Mouse (Mus musculus) intestine, embryonic 15.5 days (tissue): Measurements from ENCODE around the gene Hmces. TPM values are rescaled to one million over a fixed set of nuclear protein-coding genes. Genes with fewer than 3 reads are reported as not detected.
A peak's percentile ranks its signal among the peaks of the same experiment; 100 is the strongest.

ENCODE experiments used
- ATAC-seq: fragments of 200-750 bp; cut with Nextera tagmentation; 2 replicates; pipeline ENCODE4 v1.8.0; 2017; ENCODE audit warnings: moderate TSS enrichment, moderate library complexity
- H3K27ac ChIP-seq: fragments of 300-500 bp; sonication (generic); 2 replicates; pipeline ENCODE4 v1.5.1; 2015; ENCODE audit warnings: mild to moderate bottlenecking, inconsistent platforms
- H3K27me3 ChIP-seq: fragments of 300-500 bp; sonication (generic); replicated peaks from 2 replicates; pipeline ENCODE4 v1.6.1; 2015; ENCODE audit warnings: inconsistent platforms
- H3K36me3 ChIP-seq: fragments of 300-500 bp; sonication (generic); 2 replicates; pipeline ENCODE4 v1.6.1; 2015; ENCODE audit warnings: inconsistent platforms
- H3K4me1 ChIP-seq: fragments of 300-500 bp; sonication (generic); replicated peaks from 2 replicates; pipeline ENCODE4 v1.6.1; 2015; ENCODE audit warnings: inconsistent platforms
- H3K4me2 ChIP-seq: fragments of 300-500 bp; sonication (generic); replicated peaks from 2 replicates; pipeline ENCODE4 v1.6.1; 2015; ENCODE audit warnings: mild to moderate bottlenecking, inconsistent platforms
- H3K4me3 ChIP-seq: fragments of 300-500 bp; sonication (generic); replicated peaks from 2 replicates; pipeline ENCODE4 v1.5.1; 2015; ENCODE audit warnings: inconsistent platforms
- H3K9ac ChIP-seq: fragments of 300-500 bp; sonication (generic); 2 replicates; pipeline ENCODE4 v1.6.1; 2015; ENCODE audit warnings: inconsistent platforms
- H3K9me3 ChIP-seq: fragments of 300-500 bp; sonication (generic); 2 replicates; pipeline ENCODE4 v1.6.1; 2016; ENCODE audit warnings: inconsistent platforms
- WGBS: fragments of 180-500 bp; shearing (Covaris S2); methylation state at CpG from one replicate; pipeline ENCODE4 v1.1.7; 2015; 5-methylcytosine and 5-hydroxymethylcytosine counted together
- polyA plus RNA-seq: library from polyadenylated mRNA; unstranded; fragments of >200 nt; fragmentation: Nextera tagmentation; extraction: Ambion mirVana; gene quantifications from 2 replicates; pipeline ENCODE4 v1.2.1, GENCODE M21; 2015

Gene Hmces
- 41.0 TPM in 2 replicates for polyA plus RNA-seq

DNA sequence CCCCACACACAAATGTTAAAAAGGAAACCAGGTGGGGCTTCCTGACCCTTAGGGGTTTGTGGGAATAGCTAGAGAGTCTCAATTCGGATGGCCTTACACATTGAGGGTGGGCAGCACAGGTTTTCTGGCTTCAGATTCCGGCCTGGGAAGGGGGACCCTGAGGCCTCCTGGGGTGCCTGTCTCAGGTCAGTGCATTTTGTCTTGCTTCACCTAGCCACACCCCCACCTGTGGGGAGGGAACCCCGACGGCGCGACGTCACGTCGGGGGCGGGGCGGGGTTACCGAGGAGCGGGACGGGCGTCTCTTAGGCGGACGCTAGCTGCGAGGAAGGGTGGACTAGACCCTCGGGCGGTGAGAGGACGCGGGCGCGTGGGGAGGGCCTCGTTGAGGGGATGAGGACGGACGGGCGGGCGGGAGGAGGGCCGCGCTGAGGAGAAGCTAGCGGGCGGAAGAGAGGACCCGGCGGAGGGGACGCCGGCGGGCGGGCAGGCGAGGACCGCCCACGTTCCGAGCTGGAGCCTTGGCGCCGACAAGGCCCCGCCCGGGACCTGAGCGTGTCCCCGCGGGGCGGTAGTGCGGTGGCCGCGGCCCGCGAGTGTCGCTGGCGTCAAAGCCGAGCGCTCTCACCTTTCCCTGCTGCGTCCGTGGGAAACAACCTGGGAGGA, at the start of gene Hmces:
Gene Hmces, plus strand, starts transcription at position 275 of the 665 bp plus-strand sequence.
- peak within 1 kb of the TSS; percentile 85 for H3K27ac ChIP-seq
- peaks cover 28% of the 10 kb centered on the region for H3K36me3 ChIP-seq
- peaks cover 11% of the 10 kb centered on the region for H3K4me1 ChIP-seq
- H3K9me3 ChIP-seq = no peaks in the 10 kb centered on the region
- under 1% methylated on average over 58 of the region's 62 CpGs for WGBS
- peak within 1 kb of the TSS; percentile 80 for H3K4me3 ChIP-seq
- ATAC-seq = peak; percentile 97
- H3K4me2 ChIP-seq = peak within 1 kb of the TSS; percentile 93
- H3K9ac ChIP-seq = peak within 1 kb of the TSS; percentile 82
- H3K27me3 ChIP-seq = no peaks in the 10 kb centered on the region

- WGBS = 83% methylated on average over 6 of the region's 6 CpGs
- Histone ChIP-seq H3K27me3 (no peaks in the 10 kb centered on the region), H3K36me3 (no peaks in the 10 kb centered on the region), H3K4me1 (0 out of 2 replicates have a peak, but pooled peaks cover 3% of the 10 kb centered on the region), H3K27ac (no peak overlapping the region), H3K9ac (no peak overlapping the region), H3K4me2 (no peak overlapping the region), H3K9me3 (no peaks in the 10 kb centered on the region), H3K4me3 (no peak overlapping the region)
- ATAC-seq = no peak
Observed at GRCm38 (mm10) chr6:87866211-87866610, 47.5 kb upstream of the Hmces start.

- 57% methylated on average over 2 of the region's 2 CpGs for WGBS
- no peak overlapping the region for H3K4me3 ChIP-seq
Observed at GRCm38 (mm10) chr6:87867256-87867655, 46.5 kb upstream of the Hmces start.

DNA sequence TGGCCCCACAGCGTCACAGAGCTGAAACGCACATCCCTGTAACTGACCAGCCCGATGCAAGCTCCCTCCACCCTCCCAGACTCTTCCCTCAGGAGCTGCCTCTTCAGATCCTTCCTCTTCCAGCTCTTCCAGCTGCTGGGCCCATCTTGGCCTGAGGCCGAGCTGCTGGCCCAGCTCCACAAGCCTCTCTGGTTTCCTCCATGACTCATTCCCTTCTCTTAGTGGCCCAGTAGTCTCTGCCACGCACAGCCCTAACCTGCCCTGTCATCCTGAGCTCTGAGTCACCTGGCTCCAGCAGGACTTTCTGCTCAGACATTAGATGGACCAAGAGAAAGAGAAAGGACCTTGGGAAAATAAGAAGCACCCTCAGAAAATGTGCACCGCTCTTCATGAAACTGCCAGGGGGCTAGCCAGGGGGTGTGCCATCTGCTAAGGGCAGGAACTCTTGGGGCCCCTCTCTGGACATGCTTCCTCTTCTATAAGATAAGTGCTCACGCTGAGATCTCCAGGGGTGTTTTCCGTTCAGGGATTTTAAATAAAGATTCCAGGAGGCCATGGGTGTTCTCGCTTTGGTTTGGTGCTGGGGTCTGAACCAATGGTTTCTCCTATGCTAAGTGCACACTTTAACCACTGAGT, 44.7 kb upstream of the Hmces start:
- Histone ChIP-seq H3K4me2 (no peak overlapping the region), H3K9ac (no peak overlapping the region), H3K4me1 (0 out of 2 replicates have a peak, but pooled peaks cover 3% of the 10 kb centered on the region), H3K4me3 (no peak overlapping the region), H3K27ac (0 out of 2 replicates have a peak overlapping the region, but pooled peaks have one; percentile 11), H3K9me3 (no peaks in the 10 kb centered on the region), H3K36me3 (no peaks in the 10 kb centered on the region), H3K27me3 (no peaks in the 10 kb centered on the region)
- 71% methylated on average over 9 of the region's 9 CpGs for WGBS
- peak; percentile 57 for ATAC-seq

More at GRCm38 (mm10) chr6:87867256-87867655, 46.5 kb upstream of the Hmces start:
- Histone ChIP-seq H3K9ac (no peak overlapping the region), H3K4me2 (no peak overlapping the region), H3K36me3 (no peaks in the 10 kb centered on the region), H3K27me3 (no peaks in the 10 kb centered on the region), H3K27ac (no peak overlapping the region), H3K4me1 (0 out of 2 replicates have a peak, but pooled peaks cover 3% of the 10 kb centered on the region), H3K9me3 (no peaks in the 10 kb centered on the region)
- no peak for ATAC-seq

DNA sequence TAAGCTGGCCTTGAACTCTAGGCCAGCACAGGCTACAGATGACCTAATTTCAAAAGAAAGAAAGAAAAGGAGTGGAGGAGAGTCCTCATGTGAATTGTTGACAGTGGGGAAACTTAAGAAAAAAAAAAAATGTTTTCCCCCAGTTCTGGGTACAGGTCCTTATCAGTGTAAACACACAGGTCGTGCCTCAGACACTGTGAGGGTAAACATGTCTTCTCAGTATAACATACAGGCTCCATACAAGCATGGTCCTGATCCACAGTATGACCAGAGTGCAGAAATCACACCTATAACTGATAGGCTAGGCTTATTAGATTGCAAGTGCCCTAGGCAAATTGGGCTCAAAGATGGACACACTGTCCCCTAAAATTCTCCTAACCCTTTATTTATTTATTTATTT, 43.3 kb upstream of the Hmces start:
- H3K9me3 ChIP-seq = no peaks in the 10 kb centered on the region
- no peak overlapping the region for H3K4me2 ChIP-seq
- 32% methylated on average over 1 of the region's 1 CpGs for WGBS
- ATAC-seq = no peak
- no peak overlapping the region for H3K4me3 ChIP-seq
- peaks cover 3% of the 10 kb centered on the region; the same call in 1 of the 2 replicates for H3K4me1 ChIP-seq
- no peaks in the 10 kb centered on the region for H3K27me3 ChIP-seq
- H3K27ac ChIP-seq = no peak overlapping the region
- no peak overlapping the region for H3K9ac ChIP-seq
- H3K36me3 ChIP-seq = no peaks in the 10 kb centered on the region

- 63% methylated on average over 7 of the region's 7 CpGs for WGBS
- Histone ChIP-seq H3K9me3 (no peaks in the 10 kb centered on the region), H3K36me3 (no peaks in the 10 kb centered on the region), H3K4me2 (no peak overlapping the region), H3K27ac (no peak overlapping the region), H3K27me3 (no peaks in the 10 kb centered on the region), H3K9ac (no peak overlapping the region), H3K4me3 (no peak overlapping the region), H3K4me1 (peaks cover 6% of the 10 kb centered on the region)
- ATAC-seq = peak; percentile 39; the same call in 1 of the 2 replicates
Observed at GRCm38 (mm10) chr6:87871240-87871639, 42.5 kb upstream of the Hmces start.

GRCm38 (mm10) chr6:87873104-87873503, 40.6 kb upstream of the Hmces start:
- H3K4me3 ChIP-seq = no peak overlapping the region
- no peaks in the 10 kb centered on the region for H3K36me3 ChIP-seq
- WGBS = 72% methylated on average over 1 of the region's 1 CpGs
- ATAC-seq = peak; percentile 29; the same call in 1 of the 2 replicates
- no peak overlapping the region for H3K4me2 ChIP-seq
- H3K27me3 ChIP-seq = no peaks in the 10 kb centered on the region
- H3K9me3 ChIP-seq = no peaks in the 10 kb centered on the region
- no peak overlapping the region for H3K27ac ChIP-seq
- no peak overlapping the region for H3K9ac ChIP-seq
- H3K4me1 ChIP-seq = peaks cover 6% of the 10 kb centered on the region

DNA sequence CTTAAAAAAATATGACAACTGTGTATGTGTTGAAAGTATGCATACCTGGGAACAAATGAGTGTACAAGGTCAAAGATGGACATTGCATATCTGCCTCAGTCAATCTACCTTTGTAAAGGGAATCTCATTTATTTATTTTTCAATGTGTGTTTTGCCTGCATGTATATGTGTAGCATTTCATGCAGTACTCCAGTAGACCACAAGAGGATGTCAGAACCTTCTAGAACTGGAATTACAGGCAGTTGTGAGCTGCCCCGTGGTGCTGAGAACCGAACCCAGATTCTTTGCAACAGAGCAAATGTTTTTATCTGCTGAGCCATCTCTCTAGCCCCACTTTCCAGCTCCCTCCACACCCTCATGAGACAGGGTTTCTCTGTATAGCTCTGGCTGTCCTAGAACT, 39.8 kb upstream of the Hmces start:
- H3K4me2 ChIP-seq = no peak overlapping the region
- 98% methylated on average over 2 of the region's 2 CpGs for WGBS
- H3K36me3 ChIP-seq = no peaks in the 10 kb centered on the region
- ATAC-seq = no peak
- no peak overlapping the region for H3K27ac ChIP-seq
- H3K27me3 ChIP-seq = no peaks in the 10 kb centered on the region
- H3K4me3 ChIP-seq = no peak overlapping the region
- H3K9me3 ChIP-seq = no peaks in the 10 kb centered on the region
- H3K4me1 ChIP-seq = peaks cover 3% of the 10 kb centered on the region
- H3K9ac ChIP-seq = no peak overlapping the region

GRCm38 (mm10) chr6:87875083-87875482, 38.7 kb upstream of the Hmces start:
- Histone ChIP-seq H3K27ac (peak overlapping the region; percentile 57; the same call in 1 of the 2 replicates), H3K4me2 (no peak overlapping the region), H3K4me1 (peaks cover 3% of the 10 kb centered on the region), H3K9me3 (no peaks in the 10 kb centered on the region), H3K9ac (no peak overlapping the region), H3K4me3 (no peak overlapping the region), H3K36me3 (no peaks in the 10 kb centered on the region), H3K27me3 (no peaks in the 10 kb centered on the region)
- 59% methylated on average over 1 of the region's 1 CpGs for WGBS
- 0 out of 2 replicates have a peak, but pooled peaks have one; percentile 5 for ATAC-seq

DNA sequence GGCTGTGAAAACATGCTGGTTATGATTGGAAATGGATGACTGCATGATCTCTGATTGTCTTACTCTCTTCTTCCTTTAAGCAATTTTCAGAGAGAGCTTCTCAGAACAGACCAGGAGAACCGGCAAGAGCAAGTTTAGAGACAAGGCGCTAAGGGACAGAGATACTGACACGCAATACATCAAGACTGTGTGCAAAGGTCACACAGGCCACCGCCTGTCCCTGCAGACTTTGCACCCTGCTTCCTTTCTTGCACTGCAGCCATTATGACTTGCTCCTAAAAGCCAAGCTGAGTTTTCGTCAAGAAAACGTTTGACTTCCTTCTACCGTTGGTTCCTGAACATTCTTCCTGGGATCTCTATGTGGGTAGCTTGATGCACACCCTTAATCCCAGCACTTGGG, 38.2 kb upstream of the Hmces start:
- Histone ChIP-seq H3K27ac (peak overlapping the region; percentile 57; the same call in 1 of the 2 replicates), H3K4me2 (no peak overlapping the region), H3K9ac (no peak overlapping the region), H3K36me3 (no peaks in the 10 kb centered on the region), H3K27me3 (no peaks in the 10 kb centered on the region), H3K4me3 (no peak overlapping the region), H3K4me1 (peaks cover 3% of the 10 kb centered on the region), H3K9me3 (no peaks in the 10 kb centered on the region)
- 65% methylated on average over 7 of the region's 7 CpGs for WGBS
- ATAC-seq = peak; percentile 85

DNA sequence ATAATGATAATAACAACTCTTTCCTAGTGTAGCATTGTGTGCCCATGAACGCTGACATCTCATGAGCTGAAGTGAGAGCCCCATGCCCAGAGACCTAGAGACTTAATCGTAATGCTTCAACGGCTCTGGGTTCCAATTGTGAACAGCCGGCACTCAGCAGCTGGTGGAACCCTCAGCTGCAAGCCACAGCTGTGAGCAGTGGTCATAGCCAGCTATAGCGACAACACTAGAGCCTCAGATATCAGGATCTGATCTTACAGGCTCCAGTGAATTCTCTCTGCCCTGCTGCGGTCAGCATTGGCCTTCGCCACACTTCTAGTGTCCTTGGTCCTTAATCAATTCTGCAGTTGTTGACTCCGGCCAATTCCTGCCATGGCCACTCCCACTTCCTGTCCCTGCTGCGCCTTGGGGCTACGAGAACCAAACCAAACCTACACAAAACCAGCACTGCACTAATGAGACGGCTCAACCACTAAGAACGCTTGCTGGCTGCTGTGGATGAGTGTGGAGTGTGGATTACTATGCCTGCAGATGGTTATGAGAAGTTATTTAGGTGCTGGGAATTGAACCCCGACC, 37.6 kb upstream of the Hmces start:
- Histone ChIP-seq H3K9me3 (no peaks in the 10 kb centered on the region), H3K4me1 (peaks cover 3% of the 10 kb centered on the region), H3K27me3 (no peaks in the 10 kb centered on the region), H3K36me3 (no peaks in the 10 kb centered on the region), H3K4me2 (no peak overlapping the region), H3K9ac (no peak overlapping the region), H3K27ac (0 out of 2 replicates have a peak overlapping the region, but pooled peaks have one; percentile 27), H3K4me3 (no peak overlapping the region)
- ATAC-seq = 0 out of 2 replicates have a peak, but pooled peaks have one; percentile 15
- 72% methylated on average over 13 of the region's 13 CpGs for WGBS

DNA sequence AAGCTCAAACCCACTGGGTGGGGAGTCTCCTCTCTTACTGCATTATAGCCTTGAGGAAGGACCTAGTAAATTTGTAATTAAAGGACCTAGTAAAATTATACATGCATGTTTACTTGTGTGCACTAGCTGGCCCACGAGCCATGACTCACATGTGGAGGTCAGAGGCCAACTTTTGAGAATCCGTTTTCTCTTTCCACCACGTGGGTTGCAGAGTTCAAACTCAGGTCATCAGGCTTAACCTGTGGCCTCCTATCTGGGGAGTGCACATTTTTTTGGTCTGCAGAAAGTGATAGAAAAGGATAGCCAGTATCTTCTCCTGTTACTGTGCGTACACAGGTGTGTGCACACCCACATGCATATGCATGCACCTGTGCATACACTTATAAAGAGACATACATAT, 34.7 kb upstream of the Hmces start:
- 22% methylated on average over 4 of the region's 4 CpGs for WGBS
- H3K36me3 ChIP-seq = no peaks in the 10 kb centered on the region

More for the DNA sequence above, 34.7 kb upstream of the Hmces start:
- Histone ChIP-seq H3K9me3 (no peaks in the 10 kb centered on the region), H3K4me1 (peaks cover 3% of the 10 kb centered on the region), H3K4me2 (no peak overlapping the region), H3K4me3 (no peak overlapping the region), H3K27me3 (no peaks in the 10 kb centered on the region), H3K9ac (no peak overlapping the region), H3K27ac (no peak overlapping the region)
- ATAC-seq = no peak
